Comparison of ENCODE assay signal across 1 mouse cellular context in the genomic region with DNA sequence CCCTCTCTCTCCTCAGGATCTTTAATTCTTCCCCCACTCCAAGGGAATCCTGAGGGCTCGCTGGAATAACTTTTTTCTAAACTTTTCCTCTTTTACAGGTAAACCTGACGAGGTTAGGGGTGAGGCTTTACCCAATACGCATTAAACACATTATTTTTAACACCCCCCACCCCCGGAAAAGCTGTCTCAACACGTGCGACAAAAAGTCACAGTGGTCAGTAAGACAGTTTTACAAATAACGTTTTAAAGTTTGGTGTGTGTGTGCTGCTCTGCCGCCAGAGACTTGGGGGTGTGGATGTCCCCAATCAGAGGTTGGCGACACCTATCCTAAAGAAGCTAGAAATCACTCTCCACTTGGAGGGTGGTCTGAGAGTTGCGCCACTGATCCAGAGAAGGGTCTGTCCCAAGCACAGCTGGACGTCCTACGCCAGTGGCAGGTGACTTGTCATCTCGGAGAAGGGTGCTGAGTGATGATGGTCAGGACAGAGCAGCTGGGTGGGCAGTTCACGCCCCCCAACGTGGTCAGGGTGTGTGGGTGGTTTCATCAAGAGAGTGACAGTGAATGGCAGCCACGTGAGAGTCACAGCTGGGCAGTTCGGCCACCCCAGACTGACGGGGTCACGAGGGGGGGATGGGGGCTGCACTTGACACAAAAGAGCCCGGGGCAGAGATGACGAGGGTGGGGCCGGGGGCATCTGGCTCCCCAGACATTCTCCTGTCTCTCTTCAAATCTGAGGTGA.
TF ChIP-seq lines count a peak whose summit lies in the region.

No protein-coding gene starts in this region.

TF ChIP-seq in MEL, 35 proteins besides CTCF, POLR2A, EP300 and RAD21 (continued from another document):
- TF ChIP-seq CHD1 (IDR thresholded peaks at IDR 0.05; ENCODE audit: low read depth, low read length) (peak; percentile 86; the same call in 1 of the 2 replicates), CHD2 (IDR thresholded peaks at IDR 0.05; ENCODE audit: low read length) (no peak), MAFK (IDR thresholded peaks at IDR 0.05; ENCODE audit: borderline replicate concordance, low read depth, low read length) (no peak), ETS1 (IDR thresholded peaks at IDR 0.05; ENCODE audit: low read depth, low read length) (peak; percentile 16; the same call in 1 of the 2 replicates), MAX (IDR thresholded peaks at IDR 0.05; ENCODE audit: low read length) (peak; percentile 58; the same call in 1 of the 2 replicates), MXI1 (IDR thresholded peaks at IDR 0.05; ENCODE audit: low read depth, low read length) (peak; percentile 79), MAZ (IDR thresholded peaks at IDR 0.05; ENCODE audit: low read depth, low read length) (peak; percentile 60), BHLHE40 (IDR thresholded peaks at IDR 0.05; ENCODE audit: borderline replicate concordance, low read depth, low read length) (peak; percentile 46; the same call in 1 of the 2 replicates), KAT2A (conservative IDR thresholded peaks at IDR 0.05; ENCODE audit: low read depth, low read length) (no peak), MYC (IDR thresholded peaks at IDR 0.05; ENCODE audit: low read depth, low read length) (peak; percentile 43; the same call in 1 of the 2 replicates), HCFC1 (IDR thresholded peaks at IDR 0.05; ENCODE audit: low read depth, low read length) (0 out of 2 replicates have a peak, but pooled peaks have one; percentile 18)
TF ChIP-seq in MEL: peak in this region for 10.
